In genomic region chr1:184877306-184877705, GRCm38 (mm10) we compare ENCODE assay signal across 31 mouse cellular contexts. TPM values are rescaled to one million over a fixed set of nuclear protein-coding genes. Genes with fewer than 3 reads are reported as not detected.
DNase-seq lines count a peak whose midpoint lies in the region; TF ChIP-seq lines count a peak whose summit lies in the region.
"Had no signal": no experiment of that assay in that cellular context is flagged by ENCODE, and none has a peak within 500 bp of the region (broad histone marks: within the 10 kb centered on the region; RNA-seq: fewer than 3 reads in every experiment).

No protein-coding gene starts in this region.

- peak overlapping the region; percentile 1; the same call in 1 of the 2 replicates for H3K27ac ChIP-seq in kidney, adult 2 months (ENCODE audit: insufficient read depth, low read depth, low read length)
- H3K27ac ChIP-seq: gastrocnemius, adult 2 months; heart, adult 2 months; hindbrain, embryonic 14.5 days; limb, embryonic 13.5 days; liver, embryonic 13.5 days; midbrain, embryonic 13.5 days; stomach, embryonic 15.5 days had no signal

- TF ChIP-seq POLR2A in kidney, adult 2 months (IDR thresholded peaks at IDR 0.05; ENCODE audit: low read depth, low read length): no peak

- H3K36me3 ChIP-seq in kidney, adult 2 months (ENCODE audit: control insufficient read depth, insufficient read depth, low read length): no peaks in the 10 kb centered on the region; the same call in 1 of the 2 replicates
- H3K36me3 ChIP-seq: heart, embryonic 12.5 days; limb, embryonic 13.5 days; liver, embryonic 13.5 days; midbrain, embryonic 13.5 days; stomach, embryonic 15.5 days had no signal

- no peak overlapping the region for H3K4me3 ChIP-seq in kidney, adult 2 months (ENCODE audit: insufficient read depth, low read depth, low read length)
- H3K4me3 ChIP-seq: erythroblast, embryonic 14.5 days; gastrocnemius, adult 2 months; heart, adult 2 months; heart, embryonic 12.5 days; limb, embryonic 13.5 days; liver, embryonic 13.5 days; megakaryocyte, embryonic 14.5 days; midbrain, embryonic 13.5 days; stomach, embryonic 15.5 days had no signal

- H3K27me3 ChIP-seq in kidney, adult 2 months (replicated peaks; ENCODE audit: control insufficient read depth, insufficient read depth, low read length): no peaks in the 10 kb centered on the region

- intact Hi-C loops in left cerebral cortex, postnatal 14 days (cut with DNase I): no loop called here

- no peak for TF ChIP-seq CTCF in kidney, adult 2 months (conservative IDR thresholded peaks at IDR 0.05; ENCODE audit: insufficient read depth, insufficient read length, low read depth, low read length)

- WGBS in kidney, adult 2 months: 57% methylated on average over 2 of the region's 2 CpGs

- H3K4me1 ChIP-seq in kidney, adult 2 months (ENCODE audit: control insufficient read depth, insufficient read depth, low read length): peaks cover 35% of the 10 kb centered on the region

- DNase-seq in kidney, adult 2 months: peak; percentile 36
- DNase-seq in kidney, adult 11 months: no peak
- peak; percentile 70 for DNase-seq in right cerebral cortex, adult 18-20 months
- DNase-seq in right cerebral cortex, postnatal 25 days: no peak
- DNase-seq in left cerebral cortex, postnatal 14 days (ENCODE audit: low spot score in 2 of 2): peak; percentile 34 to 70
- DNase-seq in telencephalon, adult 2 months (ENCODE audit: low read depth, low spot score): peak; percentile 85
- no peak for DNase-seq in gastrocnemius, adult 8-10 months (ENCODE audit: low spot score in 2 of 2)
- DNase-seq: adrenal gland, postnatal 14 days; cerebellum, adult 11-12 months; cerebellum, adult 9-11 months; forebrain, postnatal 0 days; gastrocnemius, adult 2 months; heart, adult 2 months; heart, postnatal 4 days; kidney, adult 9 months; kidney, postnatal 10 days; layer of hippocampus, adult 9-11 months; liver, embryonic 13.5 days; lung, adult 18-20 months; lung, postnatal 4 days; thymus, postnatal 36 days had no signal

RNA-seq across cellular contexts. Expression of gene C130074G19Rik, which starts 5.7 kb away (rescaled TPM):
- 83.3 and 113 TPM in 2 replicates for polyA plus RNA-seq in kidney, adult 2 months (2012; rRNA removed)
- 10 to 100 TPM; 17.6 to 20.4 TPM for total RNA-seq in left cerebral cortex, postnatal 14 days (2021)
- 10 to 100 TPM in 2 of 4 experiments, 1 to 10 TPM in 2; 7.1 to 15.3 (median 10.8) TPM for total RNA-seq in gastrocnemius, adult 8-10 months (2022)
- total RNA-seq: common myeloid progenitor, adult 5-6 weeks; monocyte, adult 5-6 weeks had no signal
- polyA plus RNA-seq: CD4-positive, CD25-positive, alpha-beta regulatory T cell, adult 4 months had no signal

RNA-seq across cellular contexts. Expression of gene Marc2, which starts 31.1 kb away (rescaled TPM):
- polyA plus RNA-seq in kidney, adult 2 months (2012; rRNA removed): 257 and 403 TPM in 2 replicates
- total RNA-seq in left cerebral cortex, postnatal 14 days (2021): 100 to 1,000 TPM in 1 of 2 experiments, 10 to 100 TPM in 1; 100.0 to 122 TPM
- total RNA-seq in gastrocnemius, adult 8-10 months (2022): 100 to 1,000 TPM; 128 to 149 (median 132) TPM

Comparison
In these comparisons a context has a peak if more than half of its experiments do, and no peak if none do; other contexts are left out.
1. DNase-seq: peak in kidney, adult 2 months (single experiment), right cerebral cortex, adult 18-20 months (single experiment), left cerebral cortex, postnatal 14 days (2 of 2) and telencephalon, adult 2 months (single experiment); none in kidney, adult 11 months (single experiment), right cerebral cortex, postnatal 25 days (single experiment) and gastrocnemius, adult 8-10 months (0 of 2).